Mouse (Mus musculus) E14TG2a.4 (cell line): ENCODE measurements around the gene Lpp.

Experiments used
- CTCF ChIP-seq: conservative IDR thresholded peaks from 2 replicates; pipeline ENCODE4 v1.5.1; 2014; ENCODE audit warnings: low read length
- POU5F1 ChIP-seq: IDR thresholded peaks from 2 replicates; pipeline ENCODE4 v1.6.1; 2014; ENCODE audit warnings: low read length, borderline replicate concordance

GRCm38 (mm10) chr16:24482648-24483047 lies 89.3 kb downstream of the Lpp start:
- TF ChIP-seq CTCF (no peak), POU5F1 (no peak)
